Mouse (Mus musculus) T-cell, adult 2 months (primary cell): ENCODE measurements around the gene Ak3.

Experiments used
- DNase-seq: peaks from one replicate; pipeline ENCODE4 v3.0.0; 2022; ENCODE audit warnings: low spot score

The Ak3 gene

DNA sequence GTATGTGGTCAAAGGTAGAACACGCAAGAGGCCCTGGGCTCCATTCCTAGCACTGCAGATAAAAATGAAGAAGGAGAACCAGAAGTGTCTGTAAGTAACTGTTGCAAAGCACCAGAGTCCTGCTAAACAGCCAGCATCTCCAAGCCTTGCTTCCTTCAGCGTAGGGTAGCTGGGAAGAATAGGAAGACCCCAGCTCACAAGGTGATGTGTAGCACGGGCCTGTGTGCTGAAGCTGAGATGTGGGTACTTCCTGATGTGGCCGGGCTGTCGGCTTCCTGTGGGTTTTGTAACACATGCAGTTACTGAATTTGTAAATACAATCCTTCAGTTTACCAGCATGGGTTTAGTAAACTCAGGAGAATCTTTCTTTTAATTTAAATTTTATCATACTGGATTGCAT is 52.4 kb downstream of the Ak3 start:
- no peak for DNase-seq

DNA sequence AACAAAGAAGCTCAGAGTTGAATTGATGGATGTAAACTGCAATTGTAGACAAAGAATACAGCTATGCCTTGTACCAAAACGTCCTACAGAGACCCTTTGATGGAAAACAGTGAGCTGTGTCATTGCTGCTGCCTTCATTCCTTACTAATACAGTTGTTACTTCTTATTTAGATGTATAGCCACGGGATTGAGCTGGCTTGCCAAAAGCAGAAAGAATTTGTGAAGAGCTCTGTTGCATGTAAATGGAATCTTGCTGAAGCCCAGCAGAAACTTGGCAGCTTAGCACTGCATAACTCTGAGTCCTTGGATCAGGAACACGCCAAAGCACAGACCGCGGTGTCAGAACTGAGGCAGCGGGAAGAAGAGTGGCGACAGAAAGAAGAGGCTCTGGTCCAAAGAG is 52.9 kb downstream of the Ak3 start:
- DNase-seq, result no peak

DNA sequence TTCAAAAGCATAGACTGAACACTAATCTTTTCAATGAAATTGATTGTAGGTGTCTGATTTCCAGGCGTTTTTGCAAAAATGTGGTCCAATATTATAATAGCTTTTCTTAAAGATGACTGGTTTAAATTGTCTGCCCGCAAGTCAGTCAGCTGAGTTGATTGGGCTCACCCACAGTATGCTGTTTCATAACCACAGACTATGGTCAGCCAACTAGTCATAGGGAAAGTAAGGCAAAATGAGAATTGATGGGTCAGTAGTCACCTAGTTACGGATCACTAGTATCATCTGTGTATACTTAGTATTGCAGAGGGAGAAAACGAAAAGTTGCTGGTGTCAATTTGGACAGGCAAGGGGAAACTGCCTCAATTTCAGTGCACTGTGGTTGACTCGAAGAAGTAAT is 56.4 kb downstream of the Ak3 start:
- no peak for DNase-seq

DNA sequence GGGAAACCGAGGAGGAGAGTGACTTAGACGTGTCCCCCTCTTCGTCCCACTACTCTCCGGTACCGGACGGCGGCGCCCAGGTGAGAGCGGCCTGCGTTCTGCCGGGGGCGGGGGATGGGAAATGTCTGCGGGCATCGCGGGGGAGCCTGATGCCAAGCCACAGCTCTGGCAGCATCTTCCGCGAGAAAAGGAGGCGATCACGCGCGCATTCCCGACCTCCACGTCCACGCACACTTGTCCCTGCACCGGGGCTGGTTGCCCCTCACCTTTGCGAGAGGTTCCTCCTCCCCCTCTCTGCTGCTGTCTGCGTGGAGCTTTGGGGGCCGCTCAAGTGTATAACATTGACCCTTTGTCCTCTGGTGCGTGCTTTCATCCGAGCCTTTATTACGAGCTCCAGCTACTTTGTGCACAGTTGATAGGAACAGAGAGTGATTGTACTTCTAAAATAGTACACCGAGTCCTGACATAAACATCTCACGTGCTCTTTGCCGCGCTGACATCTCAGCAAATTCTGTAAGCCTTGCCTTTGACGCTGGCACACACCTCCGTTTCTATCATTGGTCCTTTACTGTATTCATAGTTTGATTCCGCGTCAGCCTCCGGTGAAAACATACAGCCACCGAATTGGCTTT is 57.1 kb downstream of the Ak3 start:
- DNase-seq, result peak; percentile 59

DNA sequence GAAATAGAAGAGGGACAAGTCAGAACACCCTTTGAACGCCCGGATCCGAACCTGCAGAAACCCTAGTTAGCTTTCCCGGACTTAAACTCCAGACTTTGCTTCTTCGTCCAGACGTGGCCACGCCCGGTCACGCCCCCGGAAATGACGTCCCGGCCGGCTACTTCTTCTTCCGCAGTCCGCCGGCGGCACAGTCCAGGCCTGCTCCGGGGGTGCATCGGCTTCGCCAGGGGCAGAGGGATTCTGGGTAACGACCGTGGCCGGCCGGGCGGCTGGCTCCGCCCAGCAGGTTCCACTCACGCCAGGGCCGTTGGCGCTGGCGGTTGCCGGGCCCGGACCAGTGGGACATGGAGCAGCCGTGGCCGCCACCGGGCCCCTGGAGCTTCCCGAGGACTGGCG is 57.6 kb downstream of the Ak3 start, which contains the start of gene Cdc37l1:
Gene Cdc37l1 (plus strand): TSS at position 159 of the 396 bp plus-strand sequence.
- peak; percentile 92 for DNase-seq

DNA sequence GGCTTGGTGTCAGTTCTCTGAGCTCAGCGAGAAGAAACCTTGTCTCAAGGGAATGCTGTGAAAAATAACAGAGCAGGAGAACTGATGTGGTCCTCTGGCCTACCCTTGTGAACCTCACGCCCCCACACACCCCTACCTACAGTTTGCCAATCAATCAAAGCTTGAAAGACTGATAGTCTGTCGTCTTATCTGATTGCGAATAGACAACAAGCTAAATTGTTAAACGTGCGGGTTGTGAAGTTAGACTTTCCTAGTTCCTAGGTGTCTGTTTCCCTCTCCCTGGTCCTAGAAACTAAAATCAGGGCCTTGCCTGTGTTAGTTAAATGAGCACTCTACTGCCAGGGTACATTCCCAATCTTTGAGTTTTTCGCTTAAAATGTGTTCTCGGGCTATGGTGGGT is 58.2 kb downstream of the Ak3 start:
- no peak for DNase-seq

DNA sequence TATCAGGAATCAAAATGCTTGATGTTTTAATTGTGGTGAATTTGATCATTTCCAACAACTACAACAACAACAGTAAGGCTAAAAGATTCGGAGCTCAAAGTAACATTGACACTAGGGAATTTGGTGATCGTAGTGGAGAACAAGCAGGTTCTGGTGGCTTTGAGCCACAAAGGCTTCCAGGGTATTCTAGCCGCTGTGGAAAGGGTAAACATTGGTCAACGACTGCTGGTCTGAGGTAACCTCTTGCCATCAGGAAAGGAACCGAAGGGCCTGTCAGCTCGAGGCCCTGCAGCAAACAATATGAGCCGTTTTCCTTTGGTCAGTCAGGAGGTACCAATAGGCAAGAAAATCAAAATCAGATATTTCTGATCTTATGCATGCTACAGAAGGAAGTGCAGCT is 65.1 kb downstream of the Ak3 start:
- DNase-seq, result no peak

DNA sequence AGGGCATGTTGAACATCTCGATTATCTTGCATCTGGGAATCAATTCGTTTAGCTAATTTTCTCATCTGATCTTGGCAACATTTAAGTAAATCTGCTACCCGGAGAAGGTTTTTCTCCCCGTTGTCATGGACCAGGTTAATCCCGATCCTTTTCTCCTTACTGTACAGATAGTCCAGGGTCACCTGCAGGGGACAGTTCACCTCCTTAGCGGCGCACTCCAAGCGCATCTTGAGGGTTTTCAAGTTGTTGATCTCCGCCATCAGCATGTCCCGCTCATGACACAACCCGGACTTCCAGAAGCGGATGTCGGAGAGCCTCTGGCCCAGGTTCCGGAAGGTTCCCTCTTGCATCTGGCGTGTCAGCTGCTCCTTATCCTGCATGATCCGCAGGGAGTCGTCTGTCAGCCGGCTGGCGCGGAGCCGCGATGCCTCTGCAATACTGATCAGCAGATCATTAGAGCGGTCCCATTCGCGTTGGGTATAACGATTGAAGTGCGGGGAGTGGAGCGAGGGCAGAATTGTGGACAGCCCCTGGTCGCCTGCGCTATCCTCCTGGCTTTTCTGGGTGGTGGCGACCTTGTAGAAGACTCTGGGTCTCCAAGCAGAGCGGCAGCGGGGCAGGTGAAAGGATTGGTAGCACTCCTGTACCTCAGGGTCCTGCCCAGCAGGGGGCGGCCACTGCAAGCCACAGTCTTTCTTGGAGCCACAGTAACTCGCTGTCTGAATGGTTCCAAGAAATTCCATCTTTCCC is 72.7 kb downstream of the Ak3 start:
- DNase-seq, result peak; percentile 66
